Mouse (Mus musculus) embryo, embryonic 10.5 days (tissue): ENCODE results near the gene Arhgap29.

Experiments
- DNase-seq: peaks from one replicate; pipeline ENCODE4 v3.0.0-alpha.2; 2015; ENCODE audit warnings: low spot score

Gene Arhgap29

DNA sequence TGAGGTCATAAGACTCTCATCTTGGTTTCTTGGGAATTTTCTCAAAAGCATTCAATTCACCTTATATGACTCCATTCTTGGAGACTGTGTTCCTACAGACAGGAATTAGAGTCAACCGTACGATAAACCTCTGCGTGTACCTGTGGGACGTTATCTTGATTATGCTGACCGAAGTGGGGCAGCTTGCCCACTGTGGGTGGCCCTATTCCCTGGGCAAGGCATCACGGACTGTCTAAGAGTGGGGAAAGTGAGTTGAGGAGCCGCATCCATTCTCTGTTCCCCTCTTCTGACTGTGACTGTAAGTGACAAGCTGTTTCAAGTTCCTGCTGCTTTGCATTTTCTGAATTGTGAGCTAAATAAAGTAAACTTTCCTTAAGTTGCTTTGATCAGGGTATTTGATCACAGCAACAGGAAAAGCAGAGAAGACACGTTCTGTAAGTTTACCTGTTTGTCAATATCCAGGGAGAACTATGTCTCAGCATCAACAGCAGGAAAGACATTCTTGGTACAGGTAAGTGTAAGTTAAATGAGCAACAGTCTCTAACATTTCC is at the start of gene Arhgap29:
Gene Arhgap29, plus strand, starts transcription at position 501 of the 551 bp plus-strand sequence.
- no peak for DNase-seq

DNA sequence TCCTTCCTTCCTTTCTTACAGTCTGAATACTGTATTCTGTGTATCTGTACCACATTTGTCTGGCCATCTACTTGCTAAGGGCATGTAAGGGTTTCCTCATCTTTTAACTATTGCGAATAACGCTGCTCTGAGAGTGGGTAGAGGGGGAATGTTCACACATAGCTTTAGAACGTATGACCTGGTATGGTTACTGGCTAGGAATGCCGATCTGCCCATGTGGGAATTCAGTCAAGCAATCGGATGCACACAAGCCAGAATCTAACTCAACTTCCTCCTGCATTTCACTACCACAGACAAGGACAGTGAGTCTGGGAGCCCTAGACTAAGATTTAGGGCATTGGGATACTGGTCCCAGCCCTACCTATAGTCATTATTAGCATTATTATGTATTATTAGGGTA is 49.6 kb upstream of the Arhgap29 start:
- DNase-seq = no peak

DNA sequence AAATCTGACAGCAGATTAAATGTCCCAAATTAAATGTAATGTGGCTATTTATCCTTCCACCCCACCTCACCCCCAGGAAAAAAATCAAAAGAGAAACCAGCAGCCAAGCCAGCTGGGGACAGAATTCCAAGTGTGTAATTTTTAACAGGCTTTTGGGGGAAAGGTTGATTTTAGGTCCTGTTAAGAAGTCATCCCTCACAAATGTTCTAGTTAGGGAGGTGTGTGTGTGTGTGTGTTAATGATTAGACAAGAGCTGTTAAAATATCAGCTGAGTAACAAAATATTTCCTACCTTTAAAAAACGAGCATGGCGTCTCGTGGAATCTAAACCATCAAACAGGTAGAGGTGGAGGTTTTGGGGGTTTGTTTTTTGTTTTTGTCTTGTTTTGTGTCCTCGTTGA is 49.1 kb upstream of the Arhgap29 start:
- no peak for DNase-seq

DNA sequence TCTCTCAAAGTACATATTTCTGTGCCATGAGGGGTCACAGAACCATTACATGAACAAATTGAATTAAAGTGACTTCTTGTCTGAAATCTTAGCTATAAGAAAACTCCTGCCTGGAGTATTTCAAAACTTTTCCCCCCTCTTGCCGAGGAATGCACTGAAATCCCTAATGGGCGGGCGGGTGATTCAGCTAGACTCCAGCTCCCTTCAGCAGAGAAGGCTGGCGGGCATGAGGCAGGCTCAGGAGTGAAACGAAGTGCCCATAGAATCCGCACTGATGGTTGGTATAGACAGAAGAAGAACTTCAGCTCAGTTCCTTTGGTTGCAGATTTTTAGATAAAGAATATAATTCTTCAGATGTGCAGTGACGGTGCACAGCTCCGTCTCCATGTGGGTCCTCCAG is 48.6 kb upstream of the Arhgap29 start:
- no peak for DNase-seq

DNA sequence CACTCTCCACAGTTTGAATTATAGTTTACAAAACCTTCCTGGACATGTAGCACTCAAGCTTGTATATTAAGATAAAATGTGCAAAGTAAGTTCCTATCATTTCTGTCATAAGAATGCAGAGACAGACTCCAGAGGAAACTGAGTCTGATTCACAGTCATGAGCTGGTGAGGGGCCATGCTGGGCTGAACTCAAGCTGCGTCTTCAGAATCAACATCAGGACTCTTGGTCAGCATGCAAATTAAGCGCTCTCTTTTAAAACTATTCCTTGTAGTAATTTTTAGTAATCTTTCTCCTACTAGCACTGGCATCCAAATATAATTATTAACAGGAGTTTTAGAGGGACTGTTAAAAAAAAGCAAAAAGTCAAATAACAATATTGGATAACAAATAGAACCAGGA is 47.9 kb upstream of the Arhgap29 start:
- no peak for DNase-seq

DNA sequence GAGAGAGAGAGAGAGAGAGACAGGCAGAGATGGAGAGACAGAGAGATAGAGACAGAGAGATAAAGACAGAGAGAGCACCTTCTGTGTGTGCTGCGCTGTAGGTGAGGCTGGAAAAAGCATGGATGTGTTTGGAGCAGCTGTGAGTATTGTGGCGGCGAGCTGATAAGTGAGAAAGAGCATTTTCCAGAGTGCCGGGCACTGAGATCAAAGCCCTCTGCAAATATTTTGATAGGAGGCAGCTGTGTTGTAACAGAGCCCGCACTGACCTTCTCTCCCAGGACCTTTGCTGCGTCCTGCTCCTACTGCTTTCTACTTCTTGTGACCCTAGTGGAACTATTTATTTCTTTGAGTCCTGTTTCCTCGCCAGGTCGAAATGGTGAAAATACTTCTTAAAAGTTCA is 45.7 kb upstream of the Arhgap29 start:
- peak; percentile 49 for DNase-seq

DNA sequence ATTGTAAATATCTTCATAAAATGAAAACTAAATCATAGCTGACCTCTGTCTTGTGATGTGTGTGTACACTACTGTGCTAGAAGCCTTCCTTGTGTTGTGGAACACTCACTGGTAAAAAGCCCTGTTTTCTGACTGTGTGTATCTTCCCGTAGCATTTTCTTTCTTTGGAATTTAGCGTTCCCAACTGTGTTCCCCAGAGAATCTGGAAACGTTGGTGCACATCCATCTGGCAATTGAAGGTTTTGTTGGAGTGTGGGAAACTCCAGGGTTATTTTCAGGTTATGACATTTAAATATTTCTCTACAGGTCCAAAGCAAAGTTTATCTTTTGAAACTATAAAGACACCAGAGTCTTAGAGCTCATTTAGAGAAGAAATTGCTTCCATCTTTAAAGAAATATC is 43.2 kb upstream of the Arhgap29 start:
- DNase-seq = no peak

DNA sequence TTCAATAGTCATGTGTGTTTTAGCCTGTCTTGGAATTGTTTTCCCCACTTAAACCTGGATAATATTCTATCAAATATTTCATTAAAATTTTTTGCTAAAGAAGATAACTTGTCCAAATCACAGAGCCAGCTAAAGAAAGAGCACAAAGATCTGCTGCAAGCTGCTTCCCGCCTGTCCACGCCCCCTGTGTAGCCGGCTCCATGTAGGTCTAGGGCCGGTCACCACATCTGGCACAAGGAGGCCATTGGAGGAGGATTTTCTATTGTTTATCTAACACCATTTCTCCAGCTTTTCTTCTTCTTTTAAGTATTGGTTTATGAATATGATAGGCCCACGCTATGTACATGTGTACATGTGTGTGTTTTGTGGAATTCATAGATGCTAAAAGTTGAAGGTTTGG is 38.9 kb upstream of the Arhgap29 start:
- DNase-seq = no peak

DNA sequence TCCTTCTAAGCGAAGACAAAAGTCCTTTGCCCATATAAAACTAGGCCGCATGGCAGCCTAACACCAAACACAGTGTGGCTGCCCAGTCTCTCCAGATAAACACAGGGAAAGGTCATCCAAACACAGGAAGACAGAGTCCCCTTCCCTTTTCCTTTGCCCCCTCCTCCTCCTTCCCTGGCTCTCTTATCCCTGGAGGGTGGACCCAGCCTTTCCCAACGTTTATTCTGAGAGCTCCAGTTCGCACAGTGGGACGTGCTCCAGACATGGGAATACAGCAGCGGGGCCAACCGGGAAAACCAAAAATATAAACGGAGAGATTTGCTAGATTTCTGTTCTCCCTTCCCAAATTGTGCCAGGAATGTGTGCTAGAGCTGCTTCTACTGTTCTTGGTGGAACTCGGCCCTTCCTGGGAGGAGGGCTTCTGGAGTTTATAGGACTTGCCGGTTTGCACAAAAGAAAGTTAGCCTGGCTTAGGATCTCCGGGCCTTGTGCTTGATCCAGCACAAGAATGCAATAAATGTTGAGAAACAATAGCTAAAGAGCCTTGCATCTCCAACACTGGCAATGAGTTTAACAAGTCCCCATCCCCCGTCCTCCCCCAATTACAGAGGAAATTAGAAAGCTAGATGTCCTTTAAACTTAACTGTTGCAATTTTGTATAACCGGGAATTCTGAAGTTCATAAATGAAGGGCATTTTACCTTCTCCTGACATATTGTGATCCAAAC is 37.7 kb upstream of the Arhgap29 start:
- DNase-seq = peak; percentile 23

DNA sequence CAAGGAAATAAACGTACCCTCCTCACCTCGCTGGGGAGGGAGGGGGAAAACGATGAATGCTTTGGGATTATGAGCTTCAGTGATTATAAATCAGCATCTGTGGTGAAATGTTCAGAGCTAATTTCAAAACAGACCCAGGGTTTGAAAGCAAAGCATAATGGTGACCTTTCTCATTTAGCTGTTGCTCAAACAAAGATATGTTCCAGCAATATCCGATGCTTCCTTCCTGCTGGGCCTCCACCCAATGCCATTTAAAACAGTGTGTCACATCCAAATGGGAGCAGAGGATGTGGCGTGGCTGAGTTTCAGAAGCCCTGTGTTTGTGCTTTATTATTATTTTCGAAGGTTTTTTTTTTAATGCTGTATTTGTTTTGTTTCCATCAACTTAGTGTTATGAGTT is 37.1 kb upstream of the Arhgap29 start:
- no peak for DNase-seq

DNA sequence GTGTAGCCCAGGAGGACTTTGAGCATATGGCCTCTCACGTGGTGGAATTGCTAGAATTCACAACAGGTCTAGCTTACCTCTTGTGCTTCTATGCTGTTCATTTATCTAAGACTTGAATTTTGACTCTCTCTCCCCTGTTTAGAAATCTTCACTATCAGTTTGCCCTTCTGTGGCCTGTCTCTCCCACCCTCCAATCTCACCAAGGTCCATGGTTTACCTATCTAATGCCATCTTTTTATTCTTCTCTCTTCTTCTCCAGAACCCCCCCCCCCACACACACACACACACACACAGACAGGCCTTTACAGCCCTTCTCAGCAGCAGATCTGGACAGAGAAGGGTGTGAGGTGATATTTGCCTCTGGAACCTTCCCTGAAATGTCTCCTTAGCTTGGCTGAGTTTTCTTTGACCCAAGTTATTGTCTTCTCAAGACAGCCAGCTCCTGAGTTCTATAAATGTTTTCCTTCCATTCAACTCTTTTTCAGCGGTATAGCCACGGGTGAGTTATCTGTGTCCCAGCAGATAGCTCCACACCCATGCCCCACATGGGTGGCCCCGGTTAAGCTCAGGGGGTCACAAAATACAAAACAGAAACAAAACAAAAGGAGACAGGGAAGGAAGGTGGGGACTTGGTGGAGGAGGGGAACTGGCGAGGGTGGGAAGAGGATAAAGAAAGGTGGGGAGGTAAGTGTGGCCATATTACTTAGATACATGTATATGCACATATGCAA is 35.4 kb upstream of the Arhgap29 start:
- DNase-seq = no peak

DNA sequence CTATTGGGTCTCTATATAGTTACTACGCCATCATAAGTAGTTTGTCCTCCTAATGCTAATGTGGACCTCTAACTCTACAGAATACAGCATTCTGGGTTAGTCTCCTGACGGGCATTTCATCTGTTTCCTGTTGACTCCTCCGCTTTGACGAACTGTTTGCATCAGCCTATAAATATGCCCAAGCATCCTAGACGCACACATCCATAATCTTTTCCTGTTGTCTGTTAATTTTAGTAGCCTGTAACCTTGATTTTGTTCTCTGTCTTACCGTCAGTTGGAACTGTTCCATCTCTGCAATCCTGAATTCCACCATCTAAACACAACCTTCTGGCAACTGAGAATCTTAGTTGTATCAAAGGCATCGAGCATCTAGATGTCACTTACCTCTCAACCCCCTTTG is 34.7 kb upstream of the Arhgap29 start:
- no peak for DNase-seq

DNA sequence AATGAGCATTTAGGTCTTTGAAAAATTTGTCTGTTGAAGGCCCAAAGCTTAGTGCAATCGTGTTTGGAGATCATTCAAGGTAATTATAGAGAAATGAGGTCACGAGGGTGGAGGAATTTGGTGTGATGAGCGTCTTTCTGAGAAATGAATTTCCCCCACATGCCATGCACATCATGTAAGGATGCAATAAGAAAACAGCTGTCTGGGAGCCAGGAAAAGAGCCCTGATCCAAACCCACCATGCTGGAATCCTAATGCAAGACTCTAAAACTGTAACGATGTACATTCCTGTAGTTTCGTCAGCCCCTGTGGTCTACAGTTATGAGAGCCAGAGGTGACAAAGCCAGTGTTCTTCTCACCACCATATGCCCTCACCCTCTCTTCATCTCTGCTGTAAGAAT is 32.4 kb upstream of the Arhgap29 start:
- no peak for DNase-seq

DNA sequence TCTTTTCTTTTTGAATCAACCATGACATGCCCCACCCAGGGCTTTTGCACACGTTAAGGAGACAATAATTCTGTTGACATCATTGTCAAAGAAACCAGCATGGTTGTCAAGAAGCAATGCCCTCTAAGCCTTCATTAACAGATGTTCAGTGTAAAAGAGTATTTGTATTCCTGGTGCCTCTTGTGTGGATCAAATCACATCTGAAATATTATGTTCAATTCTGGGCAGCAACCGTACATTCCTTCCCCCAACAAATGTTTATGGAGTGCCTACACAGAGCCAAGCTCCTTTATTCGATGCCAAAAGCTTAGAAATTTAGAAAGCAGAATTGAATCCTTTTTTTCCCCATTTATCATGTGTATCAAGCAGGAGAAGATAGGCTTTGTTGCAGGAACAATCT is 31.6 kb upstream of the Arhgap29 start:
- DNase-seq = no peak

DNA sequence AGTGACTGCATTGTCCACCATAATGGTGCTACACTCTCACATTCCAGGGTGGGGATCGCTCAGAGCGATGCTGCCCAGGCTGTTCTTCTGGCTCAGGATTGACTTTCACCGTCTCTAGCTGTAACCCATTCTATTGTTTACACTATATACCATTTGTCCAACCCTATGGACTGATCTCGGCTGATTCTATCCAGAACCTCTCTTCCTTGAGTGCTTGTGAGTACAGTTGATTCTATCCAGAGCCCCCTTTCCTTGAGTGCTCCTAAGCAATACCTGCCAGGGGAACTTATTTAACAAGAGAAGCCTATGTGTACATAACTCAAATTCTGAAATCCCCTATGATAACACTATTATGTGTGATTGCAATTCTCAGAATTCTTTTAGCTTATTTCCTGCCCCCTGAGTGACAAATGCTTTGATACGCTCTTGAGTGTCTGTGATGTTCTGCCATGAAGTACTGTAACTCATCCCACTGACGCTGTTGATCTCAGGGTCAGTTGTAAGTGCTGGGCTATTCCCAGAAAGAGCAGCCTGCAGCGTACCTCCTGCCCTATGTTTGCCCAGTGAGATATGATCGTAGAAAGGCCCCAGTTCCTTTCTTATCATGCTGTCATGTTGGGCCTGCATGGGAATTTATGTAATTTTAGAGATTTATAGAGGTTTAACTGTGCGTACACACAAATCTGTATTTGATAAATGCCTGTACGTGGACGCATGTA is 27.4 kb upstream of the Arhgap29 start:
- no peak for DNase-seq

DNA sequence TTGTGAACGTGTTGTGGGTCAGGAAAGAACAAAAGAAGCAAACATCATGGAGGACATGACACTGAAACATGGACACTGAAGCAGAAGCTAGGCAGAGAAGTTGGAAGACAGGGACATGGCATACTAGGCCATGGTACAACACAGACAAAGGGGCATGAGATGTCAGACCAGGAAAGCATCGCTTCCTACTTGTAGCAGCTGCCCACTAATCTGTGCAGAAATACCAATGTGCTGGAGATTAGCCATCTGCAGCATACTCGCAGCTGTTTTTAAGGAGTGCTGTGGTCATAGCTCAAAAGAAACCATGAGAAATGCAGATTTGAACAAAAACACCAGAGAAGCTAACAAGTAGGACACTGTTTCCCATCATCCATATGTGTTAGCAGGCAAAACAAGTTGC is 24.7 kb upstream of the Arhgap29 start:
- no peak for DNase-seq

DNA sequence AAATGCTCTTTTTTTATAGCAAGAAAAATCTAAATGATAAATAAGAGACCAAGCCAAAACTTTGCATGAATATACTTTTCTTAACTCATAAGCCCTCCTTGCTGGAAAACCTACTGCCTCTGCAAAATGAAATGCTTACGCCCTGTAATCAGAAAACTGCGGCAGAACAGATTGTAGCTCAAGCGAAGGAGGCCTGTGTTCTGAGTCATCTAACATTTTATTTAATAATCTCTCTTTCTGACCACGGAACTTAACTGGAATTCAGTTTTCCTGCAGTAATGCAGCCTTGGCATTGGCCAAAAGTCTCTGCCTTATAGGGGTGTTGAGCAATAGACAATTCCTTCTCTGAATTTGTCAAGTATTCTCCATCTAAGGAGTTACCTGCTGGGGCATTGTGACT is 19.5 kb upstream of the Arhgap29 start:
- DNase-seq = no peak

DNA sequence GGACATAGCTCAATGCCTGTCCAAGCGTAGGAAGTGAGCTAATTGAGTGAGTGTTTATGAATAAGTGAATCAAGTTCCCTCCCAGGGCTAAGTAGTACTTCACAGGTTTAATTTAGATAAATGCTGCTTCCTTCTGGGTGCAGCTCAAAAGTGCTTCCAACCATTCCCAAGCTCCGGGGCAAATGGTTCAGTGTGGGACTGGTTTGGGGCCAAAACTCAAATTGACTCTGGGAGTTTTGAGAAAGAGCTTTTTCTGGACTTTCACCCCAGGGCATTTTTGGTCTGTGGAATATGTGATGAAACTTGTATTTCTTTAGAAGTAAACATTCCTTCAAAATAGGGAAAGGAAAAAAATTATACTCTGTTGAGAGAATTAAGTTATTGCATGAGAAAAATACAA is 16.1 kb upstream of the Arhgap29 start:
- DNase-seq = no peak

DNA sequence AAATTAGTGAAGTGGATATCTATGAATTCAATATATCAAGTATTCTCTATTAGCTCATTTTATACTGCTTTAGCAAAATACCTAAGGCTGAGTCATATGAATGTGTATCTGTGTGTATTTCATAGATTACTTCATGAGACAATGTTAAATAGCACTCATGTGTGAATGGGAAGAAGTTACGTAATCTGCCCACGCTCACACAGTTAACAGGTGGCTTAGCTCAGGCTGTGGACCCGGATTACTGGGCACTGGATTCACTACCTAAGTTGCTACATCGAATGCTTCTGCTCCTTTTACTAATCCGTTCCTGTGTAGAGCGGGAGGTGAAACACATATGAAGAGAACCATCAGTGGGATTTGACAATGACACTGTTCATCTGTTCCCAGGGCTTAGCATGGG is 15.3 kb upstream of the Arhgap29 start:
- no peak for DNase-seq

DNA sequence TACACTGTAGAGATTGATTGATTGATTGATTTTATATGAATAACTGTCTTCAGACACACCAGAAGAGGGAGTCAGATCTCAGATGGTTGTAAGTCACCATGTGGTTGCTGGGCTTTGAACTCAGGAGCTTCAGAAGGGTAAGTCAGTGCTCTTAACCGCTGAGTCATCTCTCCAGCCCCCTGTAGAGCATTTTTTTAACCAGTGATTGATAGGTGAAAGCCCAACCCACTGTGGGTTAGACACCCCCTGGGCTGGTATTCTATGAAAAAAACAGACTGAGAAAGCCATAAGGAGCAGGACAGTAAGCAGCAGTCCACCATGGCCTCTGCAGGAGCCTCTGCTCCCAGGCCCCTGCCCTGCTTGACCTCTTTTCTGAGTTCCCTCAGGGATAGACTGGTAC is 12.7 kb upstream of the Arhgap29 start:
- no peak for DNase-seq

DNA sequence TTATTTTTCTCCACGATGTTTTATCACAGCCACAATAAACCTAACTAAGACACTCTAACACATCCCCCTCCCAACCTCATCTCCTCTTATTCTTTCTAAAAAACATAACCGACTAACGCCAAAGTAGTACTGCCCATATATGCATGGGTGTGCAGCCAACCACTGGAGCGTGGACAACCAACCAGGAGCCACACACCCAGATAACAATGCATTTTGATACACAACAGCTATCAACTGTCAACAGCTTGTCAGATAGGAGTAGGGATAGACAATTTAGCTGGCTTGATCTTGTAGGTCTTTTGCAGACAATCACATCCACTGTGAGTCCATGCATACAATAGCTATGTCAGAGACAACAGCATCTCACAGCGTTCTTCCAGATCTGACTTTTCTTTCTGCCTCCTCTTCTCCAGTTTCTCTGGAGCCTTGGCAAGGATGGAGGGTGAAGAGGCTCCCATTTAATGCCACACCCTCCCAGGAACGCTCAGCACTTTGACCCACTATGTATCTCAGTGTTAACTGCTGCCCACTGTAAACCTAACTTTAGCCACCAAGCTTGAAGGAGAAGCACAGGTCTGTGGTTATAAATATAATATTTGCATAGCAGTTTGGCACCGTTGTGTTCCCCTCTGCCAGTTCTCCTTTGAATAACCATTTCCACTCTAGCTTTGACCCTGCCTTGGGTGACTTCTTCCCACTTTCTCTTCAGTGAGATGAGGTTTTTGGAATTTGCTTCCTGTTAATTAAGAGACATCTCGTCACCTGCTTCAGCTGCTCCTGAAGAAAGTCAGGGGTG is 12.0 kb upstream of the Arhgap29 start:
- no peak for DNase-seq

DNA sequence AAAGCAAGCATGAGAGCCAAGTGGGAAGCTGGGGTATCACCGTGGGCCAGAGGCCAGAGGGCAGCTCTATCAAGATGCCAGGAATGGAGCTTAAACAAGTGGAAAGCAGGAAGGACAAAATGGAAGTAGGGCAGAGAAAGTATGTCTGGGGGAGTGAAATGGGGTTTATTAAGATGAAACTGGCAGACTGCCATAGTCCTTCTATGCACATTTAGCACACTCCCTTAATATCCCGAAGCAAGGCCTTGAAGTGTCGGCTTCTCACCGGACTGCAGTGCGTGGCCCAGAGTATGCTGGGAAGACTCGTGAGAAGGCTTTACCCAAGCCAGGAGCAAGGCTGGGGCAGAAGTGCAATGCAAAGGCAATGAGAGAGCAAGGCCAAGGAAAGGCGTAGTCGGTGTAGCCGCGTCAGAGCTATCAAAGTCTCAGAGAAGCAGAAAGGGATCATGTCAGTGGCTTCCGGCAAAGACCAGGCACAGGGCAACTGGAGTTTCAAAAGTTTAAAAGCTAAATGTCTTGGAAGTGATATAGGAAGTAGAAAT is 11.1 kb upstream of the Arhgap29 start:
- no peak for DNase-seq
